Mouse (Mus musculus): Measurements from ENCODE around the gene Ints2.

DNA sequence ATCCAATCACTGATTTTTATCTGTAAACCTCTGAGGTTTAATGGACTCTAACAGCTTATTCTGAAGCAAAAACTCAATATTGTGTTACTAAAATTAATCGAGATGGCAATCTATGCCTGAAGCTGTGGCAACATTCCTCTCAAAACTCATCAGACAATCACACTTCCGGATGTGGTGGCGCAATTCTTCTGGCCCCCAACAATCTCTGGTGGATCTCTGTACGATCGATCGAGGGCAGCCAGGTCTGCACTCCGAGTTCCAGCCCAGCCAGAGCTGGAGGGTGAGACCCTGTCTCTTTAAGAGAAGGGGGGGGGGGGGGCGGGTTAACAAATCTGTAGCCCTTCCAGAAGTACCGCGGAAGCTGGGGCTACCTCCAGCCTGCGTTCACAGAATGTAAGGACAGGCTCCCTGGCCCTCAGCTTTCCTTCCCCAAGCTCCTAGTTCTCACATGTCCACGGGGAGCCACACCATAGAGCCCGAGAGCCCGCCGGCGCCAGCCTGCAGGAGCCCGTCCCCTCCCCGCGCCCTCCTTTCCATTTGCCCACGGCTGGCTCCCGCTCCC, 56.8 kb downstream of the Ints2 start:
- no peak for TF ChIP-seq CTCF (conservative IDR thresholded peaks at IDR 0.05; ENCODE audit: low read length)
- TF ChIP-seq POU5F1 (IDR thresholded peaks at IDR 0.05; ENCODE audit: borderline replicate concordance, low read length) = no peak

Data from E14TG2a.4 (cell line).